Mouse (Mus musculus) midbrain, embryonic 13.5 days (tissue): ENCODE data around the gene Slc6a3. TPM values are rescaled to one million over a fixed set of nuclear protein-coding genes. Genes with fewer than 3 reads are reported as not detected.

Experiments used
- ATAC-seq: fragments of 200-750 bp; cut with Nextera tagmentation; 2 replicates; pipeline ENCODE4 v1.8.0; 2017; ENCODE audit warnings: mild to moderate bottlenecking, moderate TSS enrichment, moderate library complexity
- H3K27ac ChIP-seq: fragments of 300-500 bp; sonication (generic); 2 replicates; pipeline ENCODE4 v1.5.1; 2015; ENCODE audit warnings: inconsistent platforms, mild to moderate bottlenecking, moderate library complexity
- H3K27me3 ChIP-seq: fragments of 300-500 bp; sonication (generic); 2 replicates; pipeline ENCODE4 v1.6.1; 2015; ENCODE audit warnings: mild to moderate bottlenecking, inconsistent platforms
- H3K36me3 ChIP-seq: fragments of 300-500 bp; sonication (generic); 2 replicates; pipeline ENCODE4 v1.6.1; 2015; ENCODE audit warnings: mild to moderate bottlenecking, inconsistent platforms
- H3K4me1 ChIP-seq: fragments of 300-500 bp; sonication (generic); replicated peaks from 2 replicates; pipeline ENCODE4 v1.6.1; 2015; ENCODE audit warnings: inconsistent platforms
- H3K4me2 ChIP-seq: fragments of 300-500 bp; sonication (generic); replicated peaks from 2 replicates; pipeline ENCODE4 v1.6.1; 2015; ENCODE audit warnings: moderate library complexity, mild to moderate bottlenecking, inconsistent platforms
- H3K4me3 ChIP-seq: fragments of 300-500 bp; sonication (generic); replicated peaks from 2 replicates; pipeline ENCODE4 v1.5.1; 2015; ENCODE audit warnings: mild to moderate bottlenecking, inconsistent platforms
- H3K9ac ChIP-seq: fragments of 300-500 bp; sonication (generic); replicated peaks from 2 replicates; pipeline ENCODE4 v1.6.1; 2015; ENCODE audit warnings: mild to moderate bottlenecking, inconsistent platforms
- H3K9me3 ChIP-seq: fragments of 300-500 bp; sonication (generic); 2 replicates; pipeline ENCODE4 v1.6.1; 2016; ENCODE audit warnings: mild to moderate bottlenecking, inconsistent platforms
- WGBS: fragments of 180-500 bp; shearing (Covaris S2); methylation state at CpG from one replicate; pipeline ENCODE4 v1.1.7; 2015; 5-methylcytosine and 5-hydroxymethylcytosine counted together
- polyA plus RNA-seq: library from polyadenylated mRNA; unstranded; fragments of >200 nt; fragmentation: Nextera tagmentation; extraction: Ambion mirVana; gene quantifications from 2 replicates; pipeline ENCODE4 v1.2.1, GENCODE M21; 2015

Slc6a3 gene
- polyA plus RNA-seq, 1 experiment from 2014 or later, result 6.7 TPM

- Histone ChIP-seq H3K9me3 (no peaks in the 10 kb centered on the region), H3K9ac (no peak overlapping the region), H3K4me3 (no peak overlapping the region), H3K27ac (no peak overlapping the region), H3K36me3 (peaks cover 52% of the 10 kb centered on the region), H3K4me1 (no peaks in the 10 kb centered on the region), H3K4me2 (no peak overlapping the region), H3K27me3 (no peaks in the 10 kb centered on the region)
- no peak for ATAC-seq
- 92% methylated on average over 8 of the region's 8 CpGs for WGBS
Observed at GRCm38 (mm10) chr13:73508817-73509550, 27.6 kb upstream of the Slc6a3 start.

DNA sequence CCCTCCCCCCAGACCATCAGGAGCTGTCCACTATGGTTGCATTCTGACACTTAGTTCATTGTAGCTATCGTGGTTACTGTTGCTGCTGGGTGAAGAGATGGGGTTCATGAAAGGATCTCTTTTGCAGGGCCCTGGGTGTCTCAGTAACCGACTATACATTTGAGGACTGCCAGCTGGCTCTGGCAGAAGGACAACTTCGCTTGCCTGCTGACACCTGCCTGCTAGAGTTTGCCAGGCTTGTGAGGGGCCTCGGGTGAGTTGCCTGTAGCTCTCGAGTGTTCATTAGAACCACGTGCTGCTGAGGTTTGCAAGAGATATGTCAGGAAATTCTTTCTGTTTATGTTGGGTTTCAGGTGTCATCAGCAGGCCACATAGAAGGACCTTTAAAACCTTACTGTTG lies 26.7 kb upstream of the Slc6a3 start:
- no peaks in the 10 kb centered on the region for H3K9me3 ChIP-seq
- H3K4me2 ChIP-seq, result no peak overlapping the region
- peaks cover 61% of the 10 kb centered on the region for H3K36me3 ChIP-seq
- no peak overlapping the region for H3K9ac ChIP-seq
- ATAC-seq, result no peak
- H3K4me1 ChIP-seq, result no peaks in the 10 kb centered on the region
- 92% methylated on average over 6 of the region's 6 CpGs for WGBS
- H3K27me3 ChIP-seq, result no peaks in the 10 kb centered on the region
- H3K27ac ChIP-seq, result no peak overlapping the region
- no peak overlapping the region for H3K4me3 ChIP-seq

GRCm38 (mm10) chr13:73512776-73513673 lies 23.5 kb upstream of the Slc6a3 start:
- Histone ChIP-seq H3K4me1 (no peaks in the 10 kb centered on the region; the same call in 1 of the 2 replicates), H3K9me3 (no peaks in the 10 kb centered on the region), H3K27ac (no peak overlapping the region), H3K9ac (no peak overlapping the region), H3K4me2 (no peak overlapping the region), H3K27me3 (no peaks in the 10 kb centered on the region), H3K36me3 (peaks cover 74% of the 10 kb centered on the region), H3K4me3 (no peak overlapping the region)
- WGBS, result 58% methylated on average over 13 of the region's 13 CpGs
- ATAC-seq, result peak; percentile 77

- no peak overlapping the region for H3K9ac ChIP-seq
- H3K27me3 ChIP-seq, result no peaks in the 10 kb centered on the region
- no peak for ATAC-seq
- no peak overlapping the region for H3K4me3 ChIP-seq
- no peak overlapping the region for H3K4me2 ChIP-seq
- H3K4me1 ChIP-seq, result no peaks in the 10 kb centered on the region; the same call in 1 of the 2 replicates
- WGBS, result 79% methylated on average over 4 of the region's 4 CpGs
- H3K9me3 ChIP-seq, result no peaks in the 10 kb centered on the region
- H3K36me3 ChIP-seq, result peaks cover 44% of the 10 kb centered on the region
- H3K27ac ChIP-seq, result no peak overlapping the region
Observed at GRCm38 (mm10) chr13:73516886-73517285, 19.7 kb upstream of the Slc6a3 start.

- H3K4me3 ChIP-seq, result no peak overlapping the region
- H3K9ac ChIP-seq, result no peak overlapping the region
- WGBS, result 88% methylated on average over 3 of the region's 3 CpGs
- peaks cover 44% of the 10 kb centered on the region for H3K27me3 ChIP-seq
- no peaks in the 10 kb centered on the region for H3K9me3 ChIP-seq
- no peak overlapping the region for H3K27ac ChIP-seq
- H3K36me3 ChIP-seq, result no peaks in the 10 kb centered on the region
- H3K4me2 ChIP-seq, result no peak overlapping the region
- ATAC-seq, result no peak
- H3K4me1 ChIP-seq, result peaks cover 9% of the 10 kb centered on the region
Observed at GRCm38 (mm10) chr13:73533716-73534115, 2.8 kb upstream of the Slc6a3 start.

DNA sequence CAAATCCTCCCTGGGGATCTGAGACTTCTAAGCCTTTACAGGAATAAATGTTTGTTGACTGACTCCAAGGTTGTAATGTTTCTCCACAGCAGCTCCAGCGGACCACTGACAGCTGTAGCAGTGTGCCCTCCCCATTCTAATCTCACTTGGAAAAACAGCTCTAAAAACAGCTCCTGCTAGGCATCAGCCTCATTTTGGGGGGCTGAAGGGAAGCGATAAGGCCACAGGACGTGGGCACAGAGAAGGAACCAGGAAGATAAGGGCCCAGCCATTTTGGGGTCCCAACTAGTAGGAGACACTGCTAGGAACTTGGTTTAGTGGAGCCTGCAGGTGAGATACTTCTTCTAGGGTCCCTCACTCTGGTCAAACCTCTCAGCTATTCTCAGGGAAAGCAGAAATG lies 1.3 kb upstream of the Slc6a3 start:
- WGBS, result 64% methylated on average over 3 of the region's 3 CpGs
- no peak overlapping the region for H3K27ac ChIP-seq
- peaks cover 9% of the 10 kb centered on the region for H3K4me1 ChIP-seq
- H3K36me3 ChIP-seq, result no peaks in the 10 kb centered on the region
- H3K4me3 ChIP-seq, result no peak overlapping the region
- no peak for ATAC-seq
- no peak overlapping the region for H3K4me2 ChIP-seq
- H3K9ac ChIP-seq, result no peak overlapping the region
- H3K9me3 ChIP-seq, result no peaks in the 10 kb centered on the region
- H3K27me3 ChIP-seq, result peaks cover 48% of the 10 kb centered on the region

DNA sequence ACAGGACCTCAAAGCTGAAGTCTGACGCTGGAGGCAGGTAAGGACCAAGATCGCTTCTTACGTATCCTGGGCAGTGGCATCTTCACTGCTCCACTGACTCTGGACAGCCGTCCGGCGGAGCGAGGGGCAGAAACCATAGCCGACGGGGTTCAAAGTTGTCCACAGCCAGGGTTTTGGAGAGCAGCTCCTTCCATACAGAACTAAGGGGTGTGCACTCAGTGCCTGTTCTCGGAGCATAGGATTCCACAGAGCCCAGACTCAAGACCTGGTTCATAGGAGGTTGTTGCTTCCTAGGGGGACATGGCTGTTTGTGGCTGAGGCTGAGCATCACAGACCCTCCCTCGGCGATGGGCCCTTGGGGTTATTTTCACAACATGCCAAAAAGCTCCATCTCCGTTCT lies 277 bp downstream of the Slc6a3 start:
- no peaks in the 10 kb centered on the region for H3K9me3 ChIP-seq
- 18% methylated on average over 13 of the region's 13 CpGs for WGBS
- peaks cover 48% of the 10 kb centered on the region for H3K27me3 ChIP-seq
- peak overlapping the region; percentile 53 for H3K9ac ChIP-seq
- H3K27ac ChIP-seq, result no peak overlapping the region
- 0 out of 2 replicates have a peak, but pooled peaks have one; percentile 27 for ATAC-seq
- H3K4me3 ChIP-seq, result peak overlapping the region; percentile 46
- no peaks in the 10 kb centered on the region for H3K36me3 ChIP-seq
- H3K4me2 ChIP-seq, result peak overlapping the region; percentile 83
- peaks cover 9% of the 10 kb centered on the region for H3K4me1 ChIP-seq

DNA sequence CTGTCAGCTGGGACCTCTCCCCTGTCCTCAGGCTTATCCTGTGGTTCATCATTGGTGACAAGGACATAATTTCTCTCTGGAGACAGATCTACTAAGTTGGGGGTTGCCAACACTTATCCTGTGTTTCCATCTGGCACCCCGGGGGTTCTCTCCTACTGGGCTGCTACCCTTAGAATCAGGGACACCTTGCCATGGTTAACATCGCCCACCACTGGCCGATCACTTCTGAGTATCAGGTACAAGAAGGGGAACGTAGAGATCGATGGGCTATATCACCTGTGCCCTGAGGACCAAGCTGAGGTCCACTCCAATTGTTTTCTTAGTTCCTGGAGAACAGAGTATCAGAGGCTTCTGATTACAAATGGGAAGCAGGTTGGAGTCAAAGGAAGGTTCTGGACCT lies 27.7 kb downstream of the Slc6a3 start:
- ATAC-seq, result no peak
- H3K9me3 ChIP-seq, result no peaks in the 10 kb centered on the region

DNA sequence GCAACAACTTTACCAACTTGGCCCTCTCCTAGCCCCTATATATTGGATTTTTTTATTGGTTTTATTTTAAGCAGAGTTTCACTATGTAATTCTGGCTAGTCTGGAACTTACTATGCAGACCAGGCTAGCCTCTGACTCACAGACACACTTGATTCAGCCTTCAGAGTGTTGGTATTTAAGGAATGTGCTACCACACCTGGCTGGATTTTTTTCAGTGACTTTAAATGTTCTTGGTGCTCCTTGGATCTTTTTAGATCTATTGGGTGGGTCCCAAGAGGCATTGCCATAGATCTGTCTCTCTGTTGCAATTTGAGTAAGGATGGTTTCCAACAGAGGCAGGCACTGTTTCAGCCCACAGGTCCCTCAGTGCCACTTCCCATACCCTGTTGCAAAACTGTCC lies 38.5 kb downstream of the Slc6a3 start:
- H3K27me3 ChIP-seq, result no peaks in the 10 kb centered on the region
- H3K9ac ChIP-seq, result no peak overlapping the region
- no peak for ATAC-seq
- H3K4me1 ChIP-seq, result no peaks in the 10 kb centered on the region
- H3K9me3 ChIP-seq, result no peaks in the 10 kb centered on the region
- no peak overlapping the region for H3K4me2 ChIP-seq
- no peak overlapping the region for H3K27ac ChIP-seq
- no peak overlapping the region for H3K4me3 ChIP-seq
- no peaks in the 10 kb centered on the region for H3K36me3 ChIP-seq

More for the DNA sequence above, 27.7 kb downstream of the Slc6a3 start:
- no peaks in the 10 kb centered on the region for H3K36me3 ChIP-seq
- no peak overlapping the region for H3K4me3 ChIP-seq
- H3K4me2 ChIP-seq, result no peak overlapping the region
- H3K9ac ChIP-seq, result no peak overlapping the region
- H3K27ac ChIP-seq, result no peak overlapping the region
- H3K4me1 ChIP-seq, result no peaks in the 10 kb centered on the region
- WGBS, result 83% methylated on average over 5 of the region's 5 CpGs
- no peaks in the 10 kb centered on the region for H3K27me3 ChIP-seq

DNA sequence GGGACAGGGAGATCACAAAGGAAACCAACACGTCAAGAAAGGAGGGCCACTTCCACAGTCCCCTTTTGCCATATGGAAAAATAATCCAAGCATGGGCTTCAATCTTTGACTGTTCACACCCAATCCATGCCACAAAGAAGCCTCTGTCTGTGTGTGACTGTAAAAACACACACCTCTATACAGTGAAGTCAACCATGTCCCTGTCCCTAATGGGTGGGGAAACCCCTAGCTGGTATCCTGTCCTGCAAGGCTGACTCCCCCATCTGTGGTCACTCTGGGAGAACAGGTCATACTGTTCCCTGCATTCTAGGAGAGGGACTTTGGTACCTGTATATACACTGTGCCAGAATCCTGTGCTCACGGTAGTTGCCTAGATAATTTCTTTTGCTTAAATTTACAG lies 40.7 kb downstream of the Slc6a3 start:
- H3K4me1 ChIP-seq, result no peaks in the 10 kb centered on the region
- H3K36me3 ChIP-seq, result no peaks in the 10 kb centered on the region
- no peak overlapping the region for H3K9ac ChIP-seq
- no peak overlapping the region for H3K27ac ChIP-seq
- no peaks in the 10 kb centered on the region for H3K27me3 ChIP-seq
- H3K9me3 ChIP-seq, result no peaks in the 10 kb centered on the region
- H3K4me2 ChIP-seq, result no peak overlapping the region
- no peak for ATAC-seq
- H3K4me3 ChIP-seq, result no peak overlapping the region
- 75% methylated on average over 2 of the region's 2 CpGs for WGBS

GRCm38 (mm10) chr13:73591488-73591887 lies 54.9 kb downstream of the Slc6a3 start:
- H3K27me3 ChIP-seq, result peaks cover 9% of the 10 kb centered on the region; the same call in 1 of the 2 replicates
- H3K9ac ChIP-seq, result no peak overlapping the region
- H3K27ac ChIP-seq, result no peak overlapping the region
- H3K4me3 ChIP-seq, result no peak overlapping the region
- no peaks in the 10 kb centered on the region for H3K4me1 ChIP-seq
- no peak overlapping the region for H3K4me2 ChIP-seq
- no peak for ATAC-seq
- WGBS, result 82% methylated on average over 3 of the region's 3 CpGs
- H3K36me3 ChIP-seq, result no peaks in the 10 kb centered on the region
- H3K9me3 ChIP-seq, result no peaks in the 10 kb centered on the region

GRCm38 (mm10) chr13:73592546-73592945 lies 56.0 kb downstream of the Slc6a3 start:
- Histone ChIP-seq H3K27ac (no peak overlapping the region), H3K4me3 (no peak overlapping the region), H3K27me3 (peaks cover 14% of the 10 kb centered on the region; the same call in 1 of the 2 replicates), H3K4me2 (no peak overlapping the region), H3K4me1 (no peaks in the 10 kb centered on the region), H3K36me3 (no peaks in the 10 kb centered on the region), H3K9me3 (no peaks in the 10 kb centered on the region), H3K9ac (no peak overlapping the region)
- WGBS, result 51% methylated on average over 2 of the region's 2 CpGs
- ATAC-seq, result no peak
